Mouse (Mus musculus): ENCODE results near the gene Ehbp1l1. TPM values are rescaled to one million over a fixed set of nuclear protein-coding genes. Genes with fewer than 3 reads are reported as not detected.
"Not testable (repeated sequence)": the region's sequence is repeated elsewhere in the genome, so short reads cannot be mapped to it uniquely, and the experiment has no call there.

Gene Ehbp1l1
- total RNA-seq, 2 experiments from 2014 or later = 176 to 668 TPM

GRCm38 (mm10) chr19:5711907-5712460 is 14.1 kb downstream of the Ehbp1l1 start:
- ATAC-seq (replicated peaks; ENCODE audit: low FRiP score, poor library complexity, severe bottlenecking) = no peak

GRCm38 (mm10) chr19:5711218-5711617 is 14.9 kb downstream of the Ehbp1l1 start:
- ATAC-seq (replicated peaks; ENCODE audit: low FRiP score, poor library complexity, severe bottlenecking) = no peak

DNA sequence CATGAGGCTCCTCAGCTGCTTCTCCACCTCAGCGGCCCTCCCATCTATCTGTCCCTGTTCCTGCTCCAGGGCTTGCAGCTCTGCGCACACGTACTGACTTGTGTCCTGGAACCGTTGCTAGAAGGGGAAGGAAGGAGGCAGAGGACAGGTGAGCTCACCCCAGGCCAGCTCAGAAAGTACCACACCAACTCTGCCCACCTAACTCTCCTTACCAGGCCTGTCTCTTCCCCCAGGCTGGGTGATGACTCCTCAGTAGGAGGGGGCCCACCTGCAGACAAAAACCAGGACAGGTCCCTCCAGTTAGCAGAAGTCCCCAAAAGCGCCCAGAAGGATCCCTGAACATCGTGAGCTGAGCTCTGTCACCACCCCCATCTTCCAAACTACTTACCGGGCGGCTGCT is 15.5 kb downstream of the Ehbp1l1 start:
- ATAC-seq (replicated peaks; ENCODE audit: low FRiP score, poor library complexity, severe bottlenecking) = no peak

GRCm38 (mm10) chr19:5710068-5710467 is 16.0 kb downstream of the Ehbp1l1 start:
- ATAC-seq (replicated peaks; ENCODE audit: low FRiP score, poor library complexity, severe bottlenecking) = no peak

GRCm38 (mm10) chr19:5704801-5705571 is 21.1 kb downstream of the Ehbp1l1 start:
- ATAC-seq (replicated peaks; ENCODE audit: low FRiP score, poor library complexity, severe bottlenecking) = peak; percentile 76

- peak; percentile 87 for ATAC-seq (replicated peaks; ENCODE audit: low FRiP score, poor library complexity, severe bottlenecking)
These were observed 21.8 kb downstream of the Ehbp1l1 start, which contains the start of gene Kcnk7 for GRCm38 (mm10) chr19:5704163-5704800. TSS of gene Kcnk7 (plus strand) at chr19:5704367.

DNA sequence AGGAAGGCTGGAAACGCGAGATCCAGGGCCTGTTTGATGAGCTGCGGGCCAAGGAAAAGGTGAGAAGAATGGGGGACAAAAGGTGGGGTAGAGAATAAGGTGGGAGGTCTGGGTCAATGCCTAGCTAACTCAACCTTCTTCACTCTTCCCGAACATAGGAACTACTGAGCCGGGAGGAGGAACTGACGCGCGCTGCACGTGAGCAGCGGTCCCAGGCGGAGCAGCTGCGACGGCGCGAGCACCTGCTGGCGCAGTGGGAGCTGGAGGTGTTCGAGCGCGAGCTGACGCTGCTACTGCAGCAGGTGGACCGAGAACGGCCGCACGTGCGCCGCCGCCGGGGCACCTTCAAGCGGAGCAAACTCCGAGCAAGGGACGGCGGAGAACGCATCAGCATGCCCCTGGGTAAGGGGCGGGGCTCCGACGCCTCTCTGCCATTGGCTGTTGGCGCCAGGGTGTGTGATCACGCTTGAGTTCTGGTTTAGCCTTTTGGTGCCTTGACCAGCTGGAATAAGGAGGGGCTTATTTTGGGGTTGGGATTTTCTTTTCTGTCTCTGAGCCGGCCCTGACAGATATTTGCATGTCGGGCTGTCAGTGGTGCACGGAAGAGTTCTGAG is 30.2 kb downstream of the Ehbp1l1 start:
- ATAC-seq (replicated peaks; ENCODE audit: low FRiP score, poor library complexity, severe bottlenecking) = no peak

DNA sequence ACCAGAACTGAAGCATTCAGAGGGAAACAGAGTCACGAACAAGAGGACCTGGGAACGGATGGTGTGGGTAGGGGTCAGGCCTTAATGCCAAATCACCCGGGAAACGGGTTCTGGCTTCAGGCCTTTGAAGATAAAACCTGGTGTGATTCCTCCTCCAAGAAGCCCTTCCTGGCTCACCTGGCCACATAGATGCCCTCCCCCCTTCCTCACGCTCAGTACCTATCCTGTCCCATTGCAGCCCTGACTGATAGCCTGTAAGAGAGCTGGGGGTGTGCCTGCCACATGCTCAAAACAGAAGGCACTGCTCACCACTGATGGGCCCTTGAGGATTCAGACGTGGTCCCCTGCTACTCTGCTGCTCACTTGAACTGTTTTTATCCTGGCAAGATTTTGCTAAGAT is 32.3 kb downstream of the Ehbp1l1 start:
- no peak for ATAC-seq (replicated peaks; ENCODE audit: low FRiP score, poor library complexity, severe bottlenecking)

- ATAC-seq (replicated peaks; ENCODE audit: low FRiP score, poor library complexity, severe bottlenecking) = no peak
These were observed 33.2 kb downstream of the Ehbp1l1 start for GRCm38 (mm10) chr19:5692913-5693396.

- no peak for ATAC-seq (replicated peaks; ENCODE audit: low FRiP score, poor library complexity, severe bottlenecking)
These were observed 33.8 kb downstream of the Ehbp1l1 start for GRCm38 (mm10) chr19:5692086-5692912.

- no peak for ATAC-seq (replicated peaks; ENCODE audit: low FRiP score, poor library complexity, severe bottlenecking)
These were observed 34.5 kb downstream of the Ehbp1l1 start for GRCm38 (mm10) chr19:5691601-5692000.

- no peak for ATAC-seq (replicated peaks; ENCODE audit: low FRiP score, poor library complexity, severe bottlenecking)
These were observed 35.8 kb downstream of the Ehbp1l1 start for GRCm38 (mm10) chr19:5690343-5690735.

GRCm38 (mm10) chr19:5689565-5690342 is 36.4 kb downstream of the Ehbp1l1 start:
- peak; percentile 77 for ATAC-seq (replicated peaks; ENCODE audit: low FRiP score, poor library complexity, severe bottlenecking)

- ATAC-seq (replicated peaks; ENCODE audit: low FRiP score, poor library complexity, severe bottlenecking) = no peak
These were observed 37.1 kb downstream of the Ehbp1l1 start for GRCm38 (mm10) chr19:5689088-5689428.

DNA sequence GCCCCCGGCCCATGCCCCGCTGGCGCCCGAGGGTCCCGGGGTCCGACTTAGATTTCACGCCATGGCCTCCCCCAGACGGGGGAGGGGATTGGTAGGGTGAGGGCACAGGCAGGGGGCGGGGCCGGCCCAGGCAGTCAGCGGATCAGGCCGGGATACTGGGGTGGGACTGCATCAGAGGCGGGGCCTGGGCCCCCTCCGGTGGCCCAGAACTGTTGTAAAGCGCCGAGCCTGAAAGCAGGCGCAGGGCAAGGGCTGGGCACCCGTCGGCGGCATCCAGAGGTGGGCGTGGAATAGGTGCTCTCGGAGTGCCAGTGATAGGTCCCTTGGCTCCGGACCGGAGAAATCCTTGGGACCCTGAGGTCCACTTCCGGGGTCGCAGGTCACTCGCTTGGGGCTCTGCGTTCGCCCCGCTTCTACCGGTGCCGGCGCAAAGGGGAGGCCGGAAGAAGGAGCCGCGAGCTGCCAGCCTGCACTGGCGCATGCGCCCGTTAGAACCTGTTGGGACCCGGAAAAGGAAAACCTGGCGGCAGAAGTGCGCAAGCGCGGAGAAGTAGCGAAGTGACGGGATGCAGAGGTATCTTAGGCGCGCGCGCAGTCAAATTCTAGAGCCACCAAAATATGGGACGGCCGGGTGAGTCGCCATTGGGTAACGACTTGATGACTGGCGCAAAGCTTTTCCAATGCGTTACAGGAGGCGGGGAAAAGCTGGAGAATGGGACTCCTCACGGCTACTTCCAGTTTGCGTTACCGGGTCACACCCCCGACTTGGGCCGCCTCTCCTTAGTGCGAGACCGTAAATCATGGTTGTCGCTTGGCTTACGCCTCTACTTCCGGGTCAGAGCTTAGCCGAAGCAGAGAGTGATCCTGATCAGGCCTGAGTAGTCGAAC is 37.7 kb downstream of the Ehbp1l1 start, which contains the start of the genes Map3k11 and Pcnx3:
TSS of gene Map3k11 (plus strand) at position 543 of the 888 bp plus-strand sequence.
TSS of gene Pcnx3 (minus strand) at position 709 of the 888 bp plus-strand sequence.
- peak; percentile 72 for ATAC-seq (replicated peaks; ENCODE audit: low FRiP score, poor library complexity, severe bottlenecking)

DNA sequence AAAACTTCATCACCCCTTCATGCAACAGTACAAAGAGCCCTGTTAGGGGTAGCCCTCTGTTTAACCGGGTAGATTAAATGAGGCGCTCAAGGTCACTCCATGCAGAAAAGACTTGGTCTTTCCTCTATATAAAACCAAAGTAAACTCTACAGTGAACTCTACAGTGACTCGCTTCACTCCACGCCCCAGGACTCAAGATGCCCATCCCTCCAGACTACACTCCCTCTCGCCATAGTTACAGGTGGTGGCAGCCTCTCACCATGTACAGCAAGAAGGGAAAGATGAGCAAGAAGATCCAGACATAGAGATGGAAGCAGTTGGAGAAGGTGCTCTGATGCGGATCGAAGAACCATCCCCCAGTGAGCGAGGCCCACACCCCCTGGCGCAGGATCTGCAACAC is 38.4 kb downstream of the Ehbp1l1 start:
- no peak for ATAC-seq (replicated peaks; ENCODE audit: low FRiP score, poor library complexity, severe bottlenecking)

GRCm38 (mm10) chr19:5686954-5687353 is 39.2 kb downstream of the Ehbp1l1 start:
- not testable (repeated sequence) for ATAC-seq (replicated peaks; ENCODE audit: low FRiP score, poor library complexity, severe bottlenecking)

DNA sequence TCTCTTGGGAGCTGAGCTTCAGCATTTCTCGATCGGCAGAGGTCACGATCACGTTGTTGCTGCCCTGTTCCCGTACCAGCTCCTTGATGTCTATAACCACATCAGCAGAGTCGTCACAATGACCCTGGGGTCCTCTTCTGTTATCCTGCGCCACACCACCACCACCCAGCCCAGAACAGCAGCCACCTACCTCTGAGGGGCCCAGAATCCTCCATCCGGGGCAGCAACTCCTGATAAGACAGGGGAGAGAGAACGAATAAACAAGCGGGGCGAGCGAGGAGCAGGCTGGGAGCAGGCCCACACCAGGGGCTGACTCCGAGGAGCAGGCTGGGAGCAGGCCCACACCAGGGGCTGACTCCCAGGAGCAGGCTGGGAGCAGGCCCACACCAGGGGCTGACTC is 39.7 kb downstream of the Ehbp1l1 start:
- ATAC-seq (replicated peaks; ENCODE audit: low FRiP score, poor library complexity, severe bottlenecking) = no peak

All from erythroid progenitor cell, adult 5-6 weeks (primary cell).